Mouse (Mus musculus) cerebellum, adult 2 months (tissue): ENCODE data around the gene Rps11. TPM values are rescaled to one million over a fixed set of nuclear protein-coding genes. Genes with fewer than 3 reads are reported as not detected.
A peak's percentile ranks its signal among the peaks of the same experiment; 100 is the strongest.

Experiments
- DNase-seq, 2 experiments: peaks; one replicate each; pipeline ENCODE4 v3.0.0; 2021
- H3K27ac ChIP-seq: fragments of 200-500 bp; 2 replicates; pipeline ENCODE4 v1.5.1; 2012; ENCODE audit warnings: low read length, control low read depth, inconsistent platforms; ENCODE audit not compliant: insufficient read depth
- H3K27me3 ChIP-seq: fragments of 200-500 bp; 2 replicates; pipeline ENCODE4 v1.6.1; 2012; ENCODE audit warnings: inconsistent platforms, mild to moderate bottlenecking, low read length, moderate library complexity; ENCODE audit not compliant: control insufficient read depth, insufficient read depth
- H3K4me1 ChIP-seq: fragments of 200-500 bp; 2 replicates; pipeline ENCODE4 v1.6.1; 2011; ENCODE audit warnings: low read length; ENCODE audit not compliant: control insufficient read depth, insufficient read depth
- H3K4me3 ChIP-seq: fragments of 200-500 bp; replicated peaks from 2 replicates; pipeline ENCODE3; 2011; ENCODE audit warnings: mild to moderate bottlenecking, low read depth, low read length, control low read depth; ENCODE audit not compliant: insufficient read depth
- CTCF ChIP-seq: fragments of 200-500 bp; IDR thresholded peaks from 2 replicates; pipeline ENCODE4 v1.5.1; 2011; ENCODE audit warnings: low read depth, mild to moderate bottlenecking, control low read depth, low read length, moderate library complexity, borderline replicate concordance; ENCODE audit not compliant: insufficient read depth
- POLR2A ChIP-seq: fragments of 200-500 bp; IDR thresholded peaks from 2 replicates; pipeline ENCODE4 v1.6.1; 2011; ENCODE audit warnings: low read length, control low read depth, borderline replicate concordance; ENCODE audit not compliant: insufficient read depth
- WGBS: fragments of 180-500 bp; shearing (Covaris S2); methylation state at CpG from one replicate; pipeline ENCODE4 v1.1.7; 2018; 5-methylcytosine and 5-hydroxymethylcytosine counted together
- polyA plus RNA-seq: library from polyadenylated mRNA; depleted of rRNA; stranded (reverse); fragments of >200 nt; gene quantifications from 2 replicates; pipeline ENCODE4 v1.2.3, GENCODE M21; 2012

Gene Rps11
- polyA plus RNA-seq, 1 experiment: 433 TPM

GRCm38 (mm10) chr7:45095367-45095766, 28.9 kb downstream of the Rps11 start:
- Histone ChIP-seq H3K4me1 (no peaks in the 10 kb centered on the region), H3K4me3 (no peak overlapping the region), H3K27me3 (no peaks in the 10 kb centered on the region; the same call in 1 of the 2 replicates), H3K27ac (no peak overlapping the region)
- no peak for DNase-seq
- 78% methylated on average over 6 of the region's 6 CpGs for WGBS
- TF ChIP-seq POLR2A: no peak
- no peak for TF ChIP-seq CTCF

DNA sequence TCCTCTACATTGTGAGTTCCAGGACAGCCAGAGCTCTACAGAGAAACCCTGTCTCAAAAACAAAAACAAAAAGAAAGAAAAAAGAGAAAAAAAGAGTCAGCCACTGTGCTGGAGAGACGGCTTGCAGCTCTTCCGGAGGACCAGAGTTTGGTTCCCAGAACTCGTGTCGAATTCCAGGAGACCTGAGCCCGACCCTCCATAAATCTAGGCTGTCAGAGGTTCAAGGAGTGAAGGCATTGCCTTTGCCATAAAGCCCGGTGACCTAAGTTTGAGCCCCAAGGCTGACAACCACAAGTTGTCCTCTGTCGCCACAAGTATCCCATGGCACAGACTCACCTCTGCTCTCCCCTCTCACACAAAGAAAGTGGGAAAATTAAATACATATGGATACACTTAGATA, 30.1 kb downstream of the Rps11 start:
- no peak for DNase-seq
- no peaks in the 10 kb centered on the region for H3K4me1 ChIP-seq
- no peak overlapping the region for H3K4me3 ChIP-seq
- H3K27ac ChIP-seq: no peak overlapping the region
- 82% methylated on average over 7 of the region's 7 CpGs for WGBS
- TF ChIP-seq POLR2A: no peak
- no peak for TF ChIP-seq CTCF
- no peaks in the 10 kb centered on the region; the same call in 1 of the 2 replicates for H3K27me3 ChIP-seq

DNA sequence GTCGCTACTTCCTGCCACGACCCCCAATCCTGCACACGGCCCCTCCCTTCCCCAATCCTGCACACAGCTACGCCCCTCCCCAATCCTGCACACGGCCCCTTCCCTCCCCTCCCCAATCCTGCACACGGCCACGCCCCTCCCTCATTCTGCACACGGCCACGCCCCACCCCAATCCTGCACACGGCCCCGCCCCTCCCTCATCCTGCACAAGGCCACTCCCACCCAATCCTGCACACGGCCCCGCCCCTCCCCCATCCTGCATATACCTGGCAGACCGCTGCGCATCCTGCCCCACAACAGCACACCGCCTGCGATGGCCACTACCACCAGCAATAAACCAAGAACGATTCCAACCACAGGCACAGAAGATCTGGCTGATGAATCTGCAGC, 30.7 kb downstream of the Rps11 start:
- Histone ChIP-seq H3K27me3 (no peaks in the 10 kb centered on the region; the same call in 1 of the 2 replicates), H3K4me3 (no peak overlapping the region), H3K27ac (no peak overlapping the region), H3K4me1 (no peaks in the 10 kb centered on the region)
- 40% methylated on average over 17 of the region's 18 CpGs for WGBS
- TF ChIP-seq POLR2A: no peak
- TF ChIP-seq CTCF: no peak
- DNase-seq: no peak

GRCm38 (mm10) chr7:45092828-45093515, 31.3 kb downstream of the Rps11 start:
- Histone ChIP-seq H3K4me1 (no peaks in the 10 kb centered on the region), H3K27ac (no peak overlapping the region), H3K27me3 (no peaks in the 10 kb centered on the region; the same call in 1 of the 2 replicates), H3K4me3 (no peak overlapping the region)
- TF ChIP-seq CTCF: no peak
- no peak for TF ChIP-seq POLR2A
- DNase-seq: no peak
- WGBS: 70% methylated on average over 12 of the region's 12 CpGs

DNA sequence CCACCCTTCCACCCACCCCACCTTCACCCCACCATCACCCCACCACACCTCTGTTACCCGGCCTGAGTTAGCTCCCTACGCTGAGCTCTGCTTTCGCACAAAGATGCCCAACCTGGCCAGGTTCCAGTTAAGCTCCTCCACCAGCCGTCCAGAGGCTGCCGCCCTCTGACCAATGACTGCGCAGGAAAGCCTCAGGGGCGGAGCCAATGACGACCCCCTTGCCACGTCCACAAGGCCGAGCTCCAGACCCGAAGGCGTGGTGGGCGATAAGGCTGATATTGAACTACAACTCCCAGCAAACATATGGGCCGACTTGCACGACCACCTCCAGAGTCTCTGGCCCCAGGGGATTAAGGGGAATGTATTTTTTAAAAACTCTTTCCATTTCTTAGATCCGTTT, 32.2 kb downstream of the Rps11 start, which contains the start of gene Rcn3:
TSS of gene Rcn3 (minus strand) at position 174 of the 400 bp plus-strand sequence.
- Histone ChIP-seq H3K4me3 (peak within 1 kb of the TSS; percentile 34), H3K27ac (no peak within 1 kb of the TSS), H3K4me1 (no peaks in the 10 kb centered on the region), H3K27me3 (no peaks in the 10 kb centered on the region; the same call in 1 of the 2 replicates)
- TF ChIP-seq POLR2A (no peak), CTCF (no peak)
- peak in 1 of 2 experiments; percentile 26 for DNase-seq
- under 1% methylated on average over 16 of the region's 16 CpGs for WGBS

DNA sequence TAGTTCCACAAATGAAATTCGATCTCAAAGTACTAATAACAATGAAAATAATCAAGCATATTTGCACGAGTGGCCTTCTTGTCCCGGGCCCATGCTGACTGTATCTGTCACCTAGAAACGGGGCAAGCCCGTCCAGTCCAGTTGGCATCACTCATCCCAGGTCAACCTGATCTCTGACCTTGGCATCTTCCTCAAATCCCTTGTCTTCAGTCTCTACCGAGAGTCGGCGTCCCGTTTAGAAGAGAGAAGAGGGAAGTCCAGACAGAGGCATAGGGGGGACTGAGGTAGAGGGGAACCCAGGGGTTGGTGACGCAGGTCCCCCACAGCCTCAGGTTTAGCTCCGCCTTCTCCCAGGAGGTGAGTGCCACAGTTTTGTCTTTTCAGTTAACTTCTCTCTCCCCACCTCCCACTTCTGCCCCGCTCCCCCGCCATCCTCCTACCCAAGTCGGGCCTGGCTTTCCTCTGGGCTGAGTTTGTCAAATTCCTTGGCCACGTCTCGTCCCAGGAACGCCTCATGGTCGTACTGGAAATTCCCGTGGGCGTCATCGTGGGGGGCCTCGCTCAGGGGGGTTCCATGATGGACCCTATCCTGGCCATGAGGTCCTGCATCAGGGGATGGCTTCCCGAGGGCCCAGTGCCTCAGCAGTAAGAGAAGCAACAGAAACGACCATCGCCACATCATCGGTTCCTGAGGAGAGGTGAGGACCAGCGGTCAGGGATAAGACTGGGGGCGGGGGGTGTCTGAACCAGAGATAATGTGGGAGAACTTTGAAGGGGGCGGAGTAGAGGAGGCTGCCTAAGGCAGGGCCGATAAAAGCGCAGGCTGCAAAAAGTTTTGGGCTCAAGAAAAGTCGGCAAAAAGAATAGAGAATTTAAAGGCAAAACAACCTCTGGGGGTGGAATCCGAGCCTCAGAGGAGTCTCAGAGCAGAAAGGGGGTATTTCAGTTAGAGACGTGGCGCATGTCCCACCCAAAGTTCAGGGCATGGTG, 32.9 kb downstream of the Rps11 start:
- WGBS: 22% methylated on average over 35 of the region's 35 CpGs
- H3K27ac ChIP-seq: no peak overlapping the region
- H3K4me1 ChIP-seq: no peaks in the 10 kb centered on the region
- H3K4me3 ChIP-seq: no peak overlapping the region
- TF ChIP-seq CTCF (no peak), POLR2A (no peak)
- DNase-seq: no peak
- no peaks in the 10 kb centered on the region; the same call in 1 of the 2 replicates for H3K27me3 ChIP-seq

DNA sequence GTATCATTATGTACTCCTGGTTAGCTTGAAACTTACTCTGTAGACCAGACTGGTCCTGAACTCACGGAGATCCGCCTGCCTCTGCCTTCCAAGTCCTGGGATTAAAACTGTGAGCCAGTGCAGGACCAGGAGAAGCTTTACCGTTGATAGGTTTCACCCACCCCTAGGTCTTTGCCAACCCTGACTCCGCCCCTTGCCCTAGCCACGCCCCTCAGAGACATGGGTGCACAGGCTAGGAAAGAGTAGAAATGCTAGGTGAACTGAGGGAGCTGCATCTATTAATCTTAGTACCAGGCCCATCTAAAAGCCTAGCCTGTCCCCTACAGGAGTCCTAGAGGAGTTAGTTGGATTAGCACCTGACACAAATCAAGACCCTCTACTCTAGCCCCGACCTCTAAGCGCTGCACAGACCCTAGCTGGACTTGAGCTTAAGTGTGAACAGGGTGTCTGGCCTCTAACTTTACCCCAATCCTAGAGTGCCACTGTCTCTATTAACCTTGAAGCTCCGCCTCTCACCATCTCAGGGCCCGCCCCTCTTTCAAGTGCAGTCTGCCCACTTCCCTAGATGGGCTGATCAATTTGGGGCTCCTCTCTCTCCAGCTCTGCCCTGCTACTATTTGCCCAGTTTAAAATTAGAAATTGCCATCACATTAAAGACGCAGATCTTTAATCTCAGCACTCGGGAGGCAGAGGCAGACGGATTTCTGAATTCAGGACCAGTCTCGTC, 33.8 kb downstream of the Rps11 start:
- DNase-seq: no peak
- TF ChIP-seq POLR2A (no peak), CTCF (no peak)
- no peak overlapping the region for H3K4me3 ChIP-seq
- H3K27me3 ChIP-seq: no peaks in the 10 kb centered on the region; the same call in 1 of the 2 replicates
- 84% methylated on average over 13 of the region's 13 CpGs for WGBS
- no peak overlapping the region for H3K27ac ChIP-seq
- no peaks in the 10 kb centered on the region for H3K4me1 ChIP-seq
